Mouse (Mus musculus): ENCODE measurements around the gene Rps6ka3.

The Rps6ka3 gene

DNA sequence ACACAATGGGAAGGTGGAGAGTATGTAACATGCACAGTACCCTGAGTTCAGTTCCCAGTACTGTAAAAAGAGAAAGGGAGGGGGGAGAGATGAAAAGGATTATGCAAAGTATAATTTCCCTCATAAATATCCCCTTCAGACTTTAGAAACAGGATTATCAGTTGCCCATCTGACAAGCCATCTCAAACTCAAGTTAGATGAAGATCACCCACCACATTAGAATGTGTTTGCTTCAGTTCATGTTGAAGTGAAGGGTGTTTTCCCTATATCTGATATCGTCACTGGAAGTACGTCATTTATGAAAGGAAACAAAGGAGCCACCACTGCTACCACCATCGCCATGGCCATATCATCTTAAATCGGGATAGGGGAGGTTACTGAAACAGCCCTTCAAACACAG lies at the start of gene Rps6ka3:
TSS of gene Rps6ka3 (plus strand) at position 301 of the 400 bp plus-strand sequence.
- no peak for DNase-seq (ENCODE audit: low read depth, low spot score)

DNA sequence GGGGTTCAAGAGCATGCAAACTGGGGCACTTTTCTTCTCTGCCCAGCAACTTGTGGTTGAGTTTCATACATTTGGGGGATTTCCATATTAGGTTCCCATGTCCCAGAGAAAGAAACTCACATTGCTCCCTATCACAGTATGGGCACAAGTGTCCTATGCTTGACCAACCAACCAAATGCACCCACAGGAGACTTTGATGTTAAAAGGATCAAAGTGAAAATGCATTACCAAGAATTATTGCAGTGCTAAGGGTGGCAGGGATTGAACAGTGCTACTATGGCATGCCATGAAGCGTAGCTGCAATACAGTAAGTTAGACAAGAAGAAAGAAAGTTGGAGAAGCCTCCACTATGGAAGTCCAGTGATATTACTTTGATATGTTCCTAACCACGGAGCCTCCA lies 40.9 kb upstream of the Rps6ka3 start:
- DNase-seq (ENCODE audit: low read depth, low spot score) = no peak

DNA sequence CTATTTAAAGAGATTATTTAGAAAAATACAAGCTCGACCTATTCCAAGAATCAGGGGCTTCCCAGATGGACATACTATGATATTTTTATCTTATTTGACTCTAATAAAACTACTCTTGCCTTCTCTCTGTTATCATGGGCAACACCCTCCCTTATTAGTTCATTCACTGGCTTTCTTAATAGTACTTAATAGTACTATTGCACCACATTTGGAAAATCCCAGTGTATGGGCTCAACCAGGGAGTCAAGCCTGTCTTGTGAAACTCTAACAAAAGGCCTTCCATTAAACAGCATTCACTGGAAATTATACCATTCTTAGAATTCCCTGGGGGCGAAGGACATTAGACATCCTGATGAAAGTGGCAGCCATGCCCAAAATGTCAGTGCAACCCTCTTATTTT lies 38.5 kb upstream of the Rps6ka3 start:
- DNase-seq (ENCODE audit: low read depth, low spot score) = no peak

DNA sequence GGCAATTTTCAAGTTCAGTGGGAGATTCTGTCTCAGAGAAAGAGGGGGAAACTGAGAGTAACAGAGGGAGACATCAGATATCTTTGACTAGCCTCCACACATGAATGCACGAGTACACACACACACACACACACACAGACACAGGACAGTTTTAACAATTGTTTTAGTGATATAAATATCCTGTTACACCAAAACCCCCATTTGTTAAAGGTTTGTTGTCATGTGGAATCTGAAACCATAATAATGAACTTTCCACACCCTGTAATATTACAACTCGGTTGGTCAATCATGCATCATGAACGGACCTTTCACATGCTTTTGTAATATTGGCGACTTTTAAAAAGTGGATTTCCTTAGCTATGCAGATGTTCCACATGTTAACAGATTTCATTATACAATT lies 18.5 kb upstream of the Rps6ka3 start:
- DNase-seq (ENCODE audit: low read depth, low spot score) = no peak

DNA sequence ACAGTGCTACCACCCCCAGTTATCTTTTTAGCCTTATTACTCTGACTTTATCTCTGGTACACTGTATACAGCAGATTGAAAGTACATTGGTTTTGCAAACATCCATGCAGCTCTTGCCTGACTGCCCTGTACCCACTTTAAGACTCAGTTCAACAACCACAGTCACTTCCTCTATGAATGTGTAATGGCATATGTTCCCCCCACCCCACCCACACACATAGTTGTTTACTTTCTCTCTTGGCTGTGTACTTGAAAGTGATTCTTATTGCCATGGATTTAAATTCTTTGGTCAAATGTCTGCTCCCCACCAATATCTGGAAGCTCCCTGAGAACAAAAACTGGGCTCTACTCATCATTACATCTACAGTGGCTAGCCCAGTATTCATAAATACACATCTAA lies 10.6 kb upstream of the Rps6ka3 start:
- DNase-seq (ENCODE audit: low read depth, low spot score) = no peak

DNA sequence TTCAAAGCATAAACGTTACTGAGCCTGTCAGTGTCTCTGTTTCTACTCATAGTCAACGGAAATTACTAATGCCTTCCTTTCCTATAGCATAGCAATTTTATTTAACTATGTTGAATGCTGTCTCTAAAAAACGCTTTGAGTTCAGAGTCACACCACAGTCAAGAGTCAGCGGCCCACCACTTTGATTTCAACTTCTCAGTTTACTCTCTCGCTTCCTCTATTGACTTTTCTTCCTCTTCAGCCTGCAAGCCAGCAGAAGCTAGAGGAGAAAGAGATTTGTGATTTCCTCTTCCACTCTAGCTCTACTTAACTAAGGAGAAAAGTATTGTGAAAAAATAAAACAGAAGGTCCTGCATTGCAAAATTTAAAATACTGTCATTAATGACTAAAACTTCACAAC lies 10.0 kb upstream of the Rps6ka3 start:
- DNase-seq (ENCODE audit: low read depth, low spot score) = no peak

DNA sequence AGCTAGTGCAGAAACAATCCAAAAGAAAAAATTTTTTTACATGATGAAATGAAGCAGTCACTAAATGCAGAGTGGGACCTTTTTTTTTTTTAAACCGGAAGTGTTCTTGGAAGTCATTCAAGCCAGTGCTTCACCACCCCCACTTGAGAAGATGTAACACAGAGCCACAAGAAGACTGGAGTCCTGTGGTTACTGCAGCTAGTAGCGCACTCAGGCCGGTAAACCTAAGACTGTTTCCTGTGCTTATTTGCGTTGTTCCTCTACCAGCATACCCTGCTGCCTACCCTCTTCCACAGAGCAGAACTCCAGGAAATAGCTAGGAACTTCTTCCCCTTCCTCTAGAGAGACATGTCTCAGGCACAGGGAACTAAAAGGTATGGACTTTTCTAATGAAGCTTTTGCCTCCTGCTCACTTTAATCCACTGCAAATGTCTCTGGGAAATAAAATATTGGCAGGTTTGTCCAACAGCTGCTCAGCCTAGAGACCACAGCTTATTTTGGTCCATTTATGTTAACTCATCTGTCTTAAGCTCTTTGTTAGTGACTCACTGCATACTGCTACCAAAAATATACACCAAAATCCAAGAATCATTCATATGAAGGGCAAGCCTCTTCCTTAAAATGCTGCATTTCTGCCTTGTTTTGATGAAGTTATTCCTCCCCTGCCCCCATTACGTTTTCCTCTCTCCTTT lies 931 bp downstream of the Rps6ka3 start:
- no peak for DNase-seq (ENCODE audit: low read depth, low spot score)

DNA sequence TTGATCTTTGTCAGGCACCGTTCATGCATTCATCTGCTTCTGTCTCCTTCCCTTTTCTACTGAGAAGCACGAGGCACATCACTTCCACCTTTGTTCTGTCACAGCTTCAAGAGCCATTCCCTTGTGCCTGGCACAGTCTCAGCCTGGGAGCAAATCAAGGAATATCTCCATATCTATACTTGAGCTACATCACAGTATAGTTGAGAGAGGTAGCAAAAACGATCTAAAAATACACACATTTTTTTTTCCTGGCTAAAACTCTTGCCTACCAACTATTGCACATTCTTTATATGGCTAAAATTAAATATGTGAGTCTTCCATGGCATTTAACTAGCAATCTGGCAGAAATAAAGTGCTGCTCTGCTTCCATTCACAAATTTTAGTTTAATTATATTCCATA lies 5.1 kb downstream of the Rps6ka3 start:
- DNase-seq (ENCODE audit: low read depth, low spot score) = no peak

DNA sequence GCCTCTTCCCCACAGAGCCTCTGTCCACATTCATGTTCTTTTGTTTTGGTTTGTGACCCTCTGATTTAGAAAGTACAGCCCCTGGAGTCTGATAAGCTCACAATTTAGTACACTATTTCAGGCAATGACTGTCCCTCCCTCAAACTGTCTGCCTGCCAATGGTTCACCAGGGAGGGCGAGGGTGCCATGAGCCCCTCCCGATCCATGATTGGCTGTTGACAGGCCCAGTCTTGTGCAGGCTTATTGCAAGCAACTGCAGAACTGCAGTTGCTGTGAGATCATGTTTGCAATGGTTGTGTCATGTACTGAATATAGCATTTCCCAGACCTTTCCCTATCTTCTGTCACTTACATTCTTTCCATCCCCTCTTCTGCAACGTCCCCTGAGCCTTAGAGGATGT lies 12.4 kb downstream of the Rps6ka3 start:
- DNase-seq (ENCODE audit: low read depth, low spot score) = no peak

DNA sequence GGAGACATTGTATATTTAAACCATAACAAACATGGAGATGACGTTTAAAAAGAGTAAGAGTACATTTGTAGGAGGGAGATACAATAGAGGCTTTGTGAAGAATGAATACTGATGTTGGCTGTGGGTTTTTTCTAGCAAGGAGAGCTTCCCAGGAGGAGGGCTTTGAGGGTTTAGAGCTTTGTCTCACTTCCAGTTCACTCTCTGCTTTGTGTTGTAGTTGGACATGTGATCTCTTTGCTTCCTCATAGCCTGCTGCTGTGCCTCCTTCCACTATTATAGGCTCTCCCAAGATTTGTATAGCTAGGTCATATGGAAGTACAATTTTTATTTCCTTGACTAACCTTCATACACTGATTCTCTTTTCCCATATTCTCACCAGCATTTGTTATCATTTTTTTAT lies 27.2 kb downstream of the Rps6ka3 start:
- no peak for DNase-seq (ENCODE audit: low read depth, low spot score)

DNA sequence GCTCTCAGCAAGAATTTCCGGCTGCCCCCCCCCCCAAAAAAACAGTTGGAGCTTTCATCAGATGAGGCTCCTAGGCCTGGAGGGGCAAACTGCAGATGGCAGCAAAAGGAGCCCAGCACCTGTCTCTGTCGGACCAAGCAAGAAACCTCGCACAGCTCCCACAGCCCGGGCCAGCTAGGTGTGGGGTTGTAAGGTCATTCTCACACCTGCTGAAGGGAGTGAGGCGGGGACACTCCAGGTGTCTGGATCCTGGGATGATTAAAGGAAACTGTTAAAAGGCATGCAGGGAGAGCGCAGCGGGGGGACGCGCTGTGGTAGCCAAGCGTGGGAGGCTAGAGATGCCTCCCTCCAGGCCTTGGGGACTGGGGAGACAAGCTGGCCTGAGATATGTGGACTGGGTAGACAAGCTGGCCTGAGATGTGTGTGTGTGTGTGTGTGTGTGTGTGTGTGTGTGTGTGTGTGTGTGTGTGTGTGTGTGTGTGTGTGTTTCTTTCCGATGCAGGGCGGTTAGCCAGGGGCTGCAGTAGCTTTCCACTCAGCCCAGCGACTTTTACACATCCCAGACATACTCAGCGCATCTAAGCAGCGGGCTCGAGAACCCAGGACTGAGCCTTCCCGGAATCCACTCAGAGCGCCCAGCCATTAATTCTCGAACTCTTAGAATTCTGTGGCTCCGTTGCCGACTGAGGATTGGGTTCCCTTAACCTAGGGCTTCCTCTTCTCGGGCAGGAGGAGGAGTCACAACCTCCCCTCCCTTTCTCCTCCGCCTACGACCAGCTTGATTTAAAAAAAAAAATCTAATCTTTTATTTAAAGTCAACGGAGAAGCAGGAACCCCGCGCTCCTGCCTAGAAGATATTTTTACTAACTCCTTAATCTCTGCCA lies 44.1 kb downstream of the Rps6ka3 start:
- DNase-seq (ENCODE audit: low read depth, low spot score) = no peak

DNA sequence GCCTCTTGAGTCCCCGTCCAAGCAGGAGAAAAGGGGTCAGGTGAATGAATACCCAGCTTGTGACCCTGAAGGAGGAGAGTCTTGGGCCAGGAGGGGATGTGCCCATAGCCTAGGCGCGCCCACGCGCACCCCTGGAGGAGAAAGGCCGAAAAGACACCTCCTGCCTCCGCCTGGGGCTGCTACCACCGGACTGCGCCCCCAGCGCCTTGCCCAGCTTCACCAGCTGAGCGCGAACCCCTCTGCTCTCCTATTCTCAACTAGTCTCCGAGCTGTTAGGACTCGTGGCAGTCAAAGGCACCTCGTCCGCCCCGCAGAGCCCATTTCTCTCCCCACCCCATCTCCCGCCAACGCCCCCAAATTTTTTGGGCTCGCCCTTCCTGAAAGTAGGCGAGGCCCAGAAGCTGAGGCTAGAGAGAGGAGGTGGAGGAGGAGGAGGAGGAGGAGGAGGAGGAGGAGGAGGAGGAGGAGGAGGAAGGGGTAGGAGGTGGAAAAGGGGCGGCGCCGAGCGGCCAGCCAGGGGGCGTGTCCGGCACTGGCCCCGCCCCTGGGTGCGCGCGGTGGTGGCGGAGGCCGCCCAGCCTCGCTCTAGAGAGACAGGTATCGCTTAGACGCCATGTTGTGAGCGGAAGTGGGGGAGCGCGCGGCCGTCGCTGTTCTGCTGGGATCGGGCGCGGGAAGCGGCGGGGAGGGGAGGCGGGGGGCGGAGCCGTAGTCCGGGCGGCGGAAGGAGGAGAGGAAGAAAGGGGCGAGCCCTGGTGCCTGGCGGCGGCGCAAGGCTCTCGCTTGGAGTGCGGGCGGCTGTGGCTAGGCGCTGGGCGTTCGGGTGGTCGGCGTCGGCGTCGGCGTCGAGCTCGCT lies 45.2 kb downstream of the Rps6ka3 start:
- no peak for DNase-seq (ENCODE audit: low read depth, low spot score)

DNA sequence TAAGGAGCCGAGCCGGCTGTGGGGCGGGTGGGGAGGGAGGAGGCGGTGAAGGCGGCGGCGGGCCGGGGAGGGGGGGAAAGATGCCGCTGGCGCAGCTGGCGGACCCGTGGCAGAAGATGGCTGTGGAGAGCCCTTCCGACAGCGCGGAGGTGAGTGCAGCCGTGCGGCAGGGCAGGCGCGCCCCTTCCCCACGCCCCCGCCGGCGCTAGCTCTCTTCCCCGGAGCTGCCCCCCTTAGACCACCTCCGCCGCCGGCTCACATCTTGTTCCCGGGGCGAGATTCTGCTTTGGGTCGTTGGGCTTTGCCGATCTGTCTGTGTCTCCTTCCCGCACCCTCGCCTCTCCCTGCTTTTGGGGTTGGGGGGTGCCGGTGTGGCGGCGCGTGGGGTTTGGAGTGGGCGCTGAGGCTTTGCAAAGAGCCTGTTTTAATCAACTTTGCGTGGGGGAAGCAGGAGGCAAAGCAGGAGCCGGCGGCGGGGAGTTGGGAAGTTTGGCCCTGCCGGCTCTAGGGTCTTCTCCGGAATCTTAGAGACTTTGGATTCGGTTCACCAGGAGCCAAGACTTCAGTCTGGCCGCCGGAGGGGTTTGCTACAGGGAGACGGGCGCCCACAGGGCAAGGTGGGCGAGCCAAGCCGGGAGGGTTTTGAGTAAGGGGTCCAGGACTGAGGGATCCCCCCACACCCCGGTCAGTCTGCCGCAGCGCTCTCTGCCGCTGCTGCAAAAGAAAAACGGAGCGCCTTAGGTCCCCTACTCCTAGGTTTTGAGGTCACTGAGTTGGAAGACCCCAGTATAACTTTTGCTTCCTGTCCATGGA lies 46.1 kb downstream of the Rps6ka3 start:
- DNase-seq (ENCODE audit: low read depth, low spot score) = no peak

DNA sequence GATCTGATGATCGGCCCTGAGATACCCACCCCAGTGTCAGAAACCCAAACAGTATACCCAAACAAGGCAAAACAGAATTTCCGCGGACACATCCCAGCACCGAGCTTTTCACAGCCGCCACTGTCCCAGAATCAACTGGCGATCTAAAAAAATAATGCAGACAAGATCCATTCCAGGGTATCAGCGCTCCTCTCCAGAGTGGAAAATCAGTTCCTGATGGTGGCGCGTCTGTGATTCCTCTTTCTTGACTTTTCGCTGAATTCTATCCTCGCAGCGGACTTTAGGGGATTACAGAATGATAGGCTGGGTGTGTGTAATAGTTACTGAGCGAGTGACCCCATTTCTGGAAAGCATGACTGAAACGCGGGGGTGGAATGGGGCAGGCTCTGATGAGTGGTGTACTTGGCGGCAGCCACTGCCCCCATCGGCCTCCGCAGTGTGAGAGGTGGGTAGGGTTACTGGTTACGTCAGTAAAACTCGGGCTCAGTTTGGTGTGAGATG lies 46.9 kb downstream of the Rps6ka3 start:
- no peak for DNase-seq (ENCODE audit: low read depth, low spot score)

DNA sequence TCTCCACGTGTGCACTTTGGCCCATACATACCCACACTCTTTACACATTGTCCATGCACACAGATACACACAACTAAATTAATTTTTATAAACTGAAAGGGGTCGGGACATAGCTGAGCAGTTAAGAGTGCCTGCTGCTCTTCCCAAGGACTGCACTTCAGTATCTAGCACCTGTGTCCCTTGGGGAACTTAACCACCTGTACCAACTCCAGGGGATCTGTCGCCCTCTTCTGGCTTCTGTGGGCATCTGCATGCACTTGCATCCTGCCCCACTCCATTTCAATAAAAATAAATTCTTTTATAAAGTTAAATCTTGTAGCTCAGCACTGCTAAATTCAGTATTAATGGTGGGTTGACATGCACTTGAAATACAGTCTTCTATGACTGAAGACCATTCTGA lies 54.6 kb downstream of the Rps6ka3 start:
- DNase-seq (ENCODE audit: low read depth, low spot score) = no peak

DNA sequence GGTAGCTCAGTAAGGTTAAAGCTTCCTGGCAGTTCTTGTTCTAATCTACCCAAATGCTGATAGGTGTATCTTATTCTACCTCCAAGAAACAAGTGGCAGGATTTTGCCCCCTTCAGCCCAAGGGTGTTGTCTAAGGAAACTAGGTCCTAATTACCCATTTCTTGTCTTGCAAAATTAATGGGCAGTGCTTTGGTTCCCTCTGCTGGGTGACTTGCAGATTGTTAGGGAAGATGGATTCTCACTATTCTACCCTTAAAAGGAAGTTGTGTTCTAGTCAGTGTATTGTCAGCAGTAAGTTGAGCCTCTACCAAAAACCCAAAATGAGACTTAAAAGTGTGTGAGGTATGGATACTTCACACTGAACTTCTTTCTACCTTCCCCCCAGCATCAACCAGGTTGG lies 59.0 kb downstream of the Rps6ka3 start:
- no peak for DNase-seq (ENCODE audit: low read depth, low spot score)

DNA sequence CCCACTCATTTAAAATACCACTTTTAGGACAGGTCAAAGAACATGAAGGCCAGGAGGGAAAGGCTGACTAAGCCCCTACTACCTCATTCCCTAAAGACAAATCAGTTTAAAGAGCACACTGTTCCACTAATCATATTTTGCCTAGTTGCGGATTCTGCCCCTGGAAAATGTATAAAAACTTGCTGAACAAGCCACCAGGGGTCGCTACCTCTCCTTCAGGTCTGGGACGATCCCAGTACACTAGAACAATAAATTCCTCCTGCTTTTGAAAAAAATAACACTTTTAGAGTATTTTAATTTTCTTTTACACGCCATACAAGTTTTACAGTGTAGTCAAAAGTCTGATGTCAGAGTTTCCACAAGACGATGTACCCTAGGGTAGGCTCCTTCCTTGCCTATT lies 76.7 kb downstream of the Rps6ka3 start:
- no peak for DNase-seq (ENCODE audit: low read depth, low spot score)

DNA sequence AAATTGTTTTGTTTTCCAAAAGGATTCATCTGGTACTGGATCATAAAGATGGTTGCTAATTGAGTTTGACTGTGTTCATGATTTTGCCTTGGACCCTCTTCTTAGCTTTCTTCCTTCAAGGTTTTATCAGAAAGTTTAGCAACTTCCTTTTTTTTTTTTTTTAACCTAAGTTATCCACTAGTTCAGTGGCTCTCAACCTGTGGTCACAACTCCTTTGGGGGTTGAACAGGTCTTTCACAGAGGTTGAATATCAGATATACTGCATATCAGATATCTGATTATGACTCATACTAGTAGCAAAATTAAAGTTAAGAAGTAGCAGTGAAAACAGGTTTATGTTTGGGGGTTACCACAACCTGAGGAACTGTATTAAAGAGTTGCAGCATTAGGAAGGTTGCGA lies 85.8 kb downstream of the Rps6ka3 start:
- DNase-seq (ENCODE audit: low read depth, low spot score) = no peak

DNA sequence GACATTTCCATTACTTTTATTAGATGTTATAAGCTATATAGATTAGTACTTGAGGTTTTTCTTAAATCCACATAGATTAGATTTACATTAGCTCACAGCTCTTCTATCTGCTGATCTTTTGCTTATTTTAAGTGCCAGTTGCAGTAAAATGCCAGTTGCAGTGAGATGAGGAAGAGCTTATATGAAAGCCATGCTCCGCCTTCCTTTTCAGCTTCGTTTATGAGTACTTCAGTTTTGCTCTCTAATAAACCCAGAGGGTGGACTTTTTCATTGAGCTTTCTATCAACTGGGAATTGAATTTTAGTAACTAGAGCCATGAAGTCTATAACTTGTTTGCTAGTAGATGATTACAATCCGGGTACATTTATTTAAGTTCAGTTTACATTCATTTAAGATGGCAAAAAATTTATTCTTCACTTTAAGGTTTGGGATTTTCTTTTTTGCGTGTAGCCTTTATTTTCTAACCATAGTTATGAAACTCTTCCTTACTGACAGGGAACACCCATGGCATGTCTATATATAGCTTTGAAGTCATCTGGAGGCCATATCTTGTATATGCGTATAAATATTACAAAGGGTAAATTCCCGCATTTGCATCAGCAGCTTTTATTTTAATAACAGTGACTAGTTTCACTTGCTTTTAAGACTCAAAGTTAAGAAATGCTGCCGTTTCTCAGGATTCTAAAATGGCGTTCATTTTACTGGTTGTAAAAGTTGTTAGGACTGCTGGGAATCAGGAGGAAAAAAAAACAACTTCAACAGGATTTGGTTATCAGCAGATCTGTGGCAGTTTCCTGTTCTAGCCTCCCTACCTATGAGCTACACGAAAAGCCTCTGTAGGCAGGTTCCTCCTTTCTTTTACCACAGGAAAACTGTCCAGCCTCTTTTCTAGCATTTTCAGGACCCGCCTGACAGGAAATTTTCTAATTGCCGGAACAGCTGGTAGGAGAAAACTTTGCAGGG lies 92.5 kb downstream of the Rps6ka3 start:
- no peak for DNase-seq (ENCODE audit: low read depth, low spot score)

DNA sequence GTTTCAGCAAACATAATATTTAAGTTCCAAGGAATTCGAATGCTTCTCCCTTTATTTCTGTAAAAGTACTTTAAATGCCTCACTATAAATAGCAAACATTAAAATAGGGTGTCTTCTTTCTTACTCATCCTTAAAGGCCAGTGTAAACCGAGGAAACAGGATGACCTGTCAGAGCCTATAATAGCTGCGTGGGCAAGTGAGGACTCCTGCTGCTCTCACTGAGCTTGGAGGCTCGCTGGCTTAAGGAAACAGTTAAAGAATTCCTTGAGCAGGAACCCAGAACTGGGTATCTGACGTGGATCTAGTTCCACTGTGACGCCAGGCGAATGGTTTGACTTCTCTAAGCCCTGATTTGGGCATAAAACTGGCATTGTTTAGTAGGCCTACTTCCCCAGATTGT lies 105.2 kb downstream of the Rps6ka3 start:
- no peak for DNase-seq (ENCODE audit: low read depth, low spot score)
